Mouse (Mus musculus) macrophage (primary cell): ENCODE data around the gene Gm37240. TPM values are rescaled to one million over a fixed set of nuclear protein-coding genes. Genes with fewer than 3 reads are reported as not detected.

Experiments
- H3K27ac ChIP-seq: fragments of 350-480 bp; formaldehyde crosslinking; 2 replicates; pipeline ENCODE4 v1.9.0; 2021
- H3K36me3 ChIP-seq: fragments of 350-480 bp; formaldehyde crosslinking; 2 replicates; pipeline ENCODE4 v1.9.0; 2021; ENCODE audit errors: inconsistent target
- H3K4me3 ChIP-seq: fragments of 350-480 bp; formaldehyde crosslinking; 2 replicates; pipeline ENCODE4 v1.9.0; 2021; ENCODE audit errors: inconsistent target
- H3K79me2 ChIP-seq: fragments of 350-480 bp; formaldehyde crosslinking; 2 replicates; pipeline ENCODE4 v1.9.0; 2021; ENCODE audit errors: inconsistent target
- WGBS: methylation state at CpG from one replicate; pipeline ENCODE4 v1.1.7; 2026; ENCODE audit warnings: inconsistent platforms; ENCODE audit not compliant: missing documents; 5-methylcytosine and 5-hydroxymethylcytosine counted together
- polyA plus RNA-seq: library from polyadenylated mRNA; stranded (reverse); fragments of 250-400 nt; gene quantifications from 3 replicates; pipeline ENCODE4 v1.2.4, GENCODE M21; 2018; ENCODE audit warnings: inconsistent platforms

The Gm37240 gene
- polyA plus RNA-seq, 1 experiment from 2014 or later: not detected

- H3K4me3 ChIP-seq: no peak overlapping the region
- H3K27ac ChIP-seq: peak overlapping the region; percentile 56
Measured at GRCm38 (mm10) chr3:84826938-84827337, 1060.4 kb downstream of the Gm37240 start.

GRCm38 (mm10) chr3:84826405-84826804 lies 1060.9 kb downstream of the Gm37240 start:
- peak overlapping the region; percentile 56 for H3K27ac ChIP-seq
- 66% methylated on average over 3 of the region's 3 CpGs for WGBS
- no peak overlapping the region for H3K4me3 ChIP-seq
- H3K36me3 ChIP-seq: no peaks in the 10 kb centered on the region
- H3K79me2 ChIP-seq: peaks cover 97% of the 10 kb centered on the region

More at GRCm38 (mm10) chr3:84826938-84827337, 1060.4 kb downstream of the Gm37240 start:
- WGBS: 28% methylated on average over 3 of the region's 3 CpGs
- Histone ChIP-seq H3K36me3 (no peaks in the 10 kb centered on the region), H3K79me2 (peaks cover 97% of the 10 kb centered on the region)

- 52% methylated on average over 5 of the region's 5 CpGs for WGBS
- H3K79me2 ChIP-seq: peaks cover 97% of the 10 kb centered on the region
- H3K36me3 ChIP-seq: no peaks in the 10 kb centered on the region
- no peak overlapping the region for H3K4me3 ChIP-seq
- 0 out of 2 replicates have a peak overlapping the region, but pooled peaks have one; percentile 56 for H3K27ac ChIP-seq
Measured at GRCm38 (mm10) chr3:84825990-84826389, 1061.3 kb downstream of the Gm37240 start.

GRCm38 (mm10) chr3:84820654-84821201 lies 1066.6 kb downstream of the Gm37240 start:
- H3K79me2 ChIP-seq: peaks cover 100% of the 10 kb centered on the region
- no peak overlapping the region for H3K4me3 ChIP-seq
- H3K36me3 ChIP-seq: 0 out of 2 replicates have a peak, but pooled peaks cover 4% of the 10 kb centered on the region
- no peak overlapping the region for H3K27ac ChIP-seq
- 94% methylated on average over 2 of the region's 2 CpGs for WGBS

- Histone ChIP-seq H3K27ac (no peak overlapping the region), H3K36me3 (0 out of 2 replicates have a peak, but pooled peaks cover 4% of the 10 kb centered on the region), H3K4me3 (peak overlapping the region; percentile 69; the same call in 1 of the 2 replicates), H3K79me2 (peaks cover 80% of the 10 kb centered on the region)
- 91% methylated on average over 1 of the region's 1 CpGs for WGBS
Measured at GRCm38 (mm10) chr3:84816951-84817350, 1070.4 kb downstream of the Gm37240 start.

GRCm38 (mm10) chr3:84815461-84815860 lies 1071.9 kb downstream of the Gm37240 start:
- Histone ChIP-seq H3K4me3 (peak overlapping the region; percentile 69), H3K36me3 (0 out of 2 replicates have a peak, but pooled peaks cover 4% of the 10 kb centered on the region), H3K27ac (peak overlapping the region; percentile 52), H3K79me2 (peaks cover 65% of the 10 kb centered on the region)
- 1% methylated on average over 28 of the region's 29 CpGs for WGBS

GRCm38 (mm10) chr3:84814762-84815381 lies 1072.4 kb downstream of the Gm37240 start, which contains the start of gene Fbxw7:
Gene Fbxw7 (plus strand): TSS chr3:84815268.
- peak within 1 kb of the TSS; percentile 90 for H3K4me3 ChIP-seq
- under 1% methylated on average over 48 of the region's 76 CpGs for WGBS
- H3K27ac ChIP-seq: peak within 1 kb of the TSS; percentile 91
- H3K79me2 ChIP-seq: peaks cover 60% of the 10 kb centered on the region
- H3K36me3 ChIP-seq: 0 out of 2 replicates have a peak, but pooled peaks cover 4% of the 10 kb centered on the region

- peak overlapping the region; percentile 91 for H3K27ac ChIP-seq
- H3K4me3 ChIP-seq: peak overlapping the region; percentile 90
- peaks cover 53% of the 10 kb centered on the region for H3K79me2 ChIP-seq
- under 1% methylated on average over 39 of the region's 60 CpGs for WGBS
- H3K36me3 ChIP-seq: no peaks in the 10 kb centered on the region
Measured at GRCm38 (mm10) chr3:84814157-84814761, 1073.1 kb downstream of the Gm37240 start.

- no peaks in the 10 kb centered on the region for H3K36me3 ChIP-seq
Measured at GRCm38 (mm10) chr3:84813436-84814156, 1073.7 kb downstream of the Gm37240 start.

GRCm38 (mm10) chr3:84810803-84811202 lies 1076.5 kb downstream of the Gm37240 start:
- Histone ChIP-seq H3K4me3 (no peak overlapping the region), H3K36me3 (no peaks in the 10 kb centered on the region), H3K79me2 (peaks cover 19% of the 10 kb centered on the region), H3K27ac (no peak overlapping the region)

More at GRCm38 (mm10) chr3:84813436-84814156, 1073.7 kb downstream of the Gm37240 start:
- 4% methylated on average over 25 of the region's 29 CpGs for WGBS
- Histone ChIP-seq H3K4me3 (peak overlapping the region; percentile 90), H3K27ac (peak overlapping the region; percentile 91), H3K79me2 (peaks cover 47% of the 10 kb centered on the region)

- Histone ChIP-seq H3K4me3 (no peak overlapping the region), H3K79me2 (peaks cover 13% of the 10 kb centered on the region; the same call in 1 of the 2 replicates), H3K27ac (no peak overlapping the region), H3K36me3 (no peaks in the 10 kb centered on the region)
Measured at GRCm38 (mm10) chr3:84808906-84809305, 1078.4 kb downstream of the Gm37240 start.

- Histone ChIP-seq H3K27ac (no peak overlapping the region), H3K36me3 (no peaks in the 10 kb centered on the region), H3K79me2 (peaks cover 6% of the 10 kb centered on the region; the same call in 1 of the 2 replicates), H3K4me3 (no peak overlapping the region)
- 50% methylated on average over 3 of the region's 3 CpGs for WGBS
Measured at GRCm38 (mm10) chr3:84807826-84808225, 1079.5 kb downstream of the Gm37240 start.

- Histone ChIP-seq H3K27ac (no peak overlapping the region), H3K4me3 (no peak overlapping the region), H3K36me3 (no peaks in the 10 kb centered on the region), H3K79me2 (no peaks in the 10 kb centered on the region)
- 79% methylated on average over 2 of the region's 2 CpGs for WGBS
Measured at GRCm38 (mm10) chr3:84806206-84806605, 1081.1 kb downstream of the Gm37240 start.

- Histone ChIP-seq H3K79me2 (no peaks in the 10 kb centered on the region), H3K27ac (no peak overlapping the region), H3K4me3 (no peak overlapping the region), H3K36me3 (no peaks in the 10 kb centered on the region)
- WGBS: 89% methylated on average over 9 of the region's 9 CpGs
Measured at GRCm38 (mm10) chr3:84804036-84804435, 1083.3 kb downstream of the Gm37240 start.
